Mouse (Mus musculus) C2C12 (cell line): Measurements from ENCODE around the gene Lactb. TPM values are rescaled to one million over a fixed set of nuclear protein-coding genes. Genes with fewer than 3 reads are reported as not detected.

Experiments used
- H3K27me3 ChIP-seq: one replicate; pipeline ENCODE4 v1.6.1; 2011; ENCODE audit not compliant: control insufficient read depth, insufficient read depth, insufficient read length
- H3K36me3 ChIP-seq: one replicate; pipeline ENCODE4 v1.6.1; 2011; ENCODE audit not compliant: control insufficient read depth, insufficient read depth
- H3K4me3 ChIP-seq: one replicate; pipeline ENCODE4 v1.5.1; 2011; ENCODE audit warnings: mild to moderate bottlenecking, control low read depth; ENCODE audit not compliant: poor library complexity, insufficient read depth, severe bottlenecking
- H3K79me2 ChIP-seq: one replicate; pipeline ENCODE4 v1.6.1; 2011; ENCODE audit not compliant: control insufficient read depth, insufficient read depth
- H3K79me3 ChIP-seq: one replicate; pipeline ENCODE4 v1.6.1; 2011; ENCODE audit warnings: low read depth, control low read depth
- H3ac ChIP-seq: one replicate; pipeline ENCODE3; 2011; ENCODE audit warnings: low read depth; ENCODE audit not compliant: control insufficient read depth, insufficient read length
- CEBPB ChIP-seq: IDR thresholded peaks from one replicate; pipeline ENCODE4 v1.6.1; 2011; ENCODE audit warnings: low read depth, mild to moderate bottlenecking, control low read depth, moderate library complexity
- CTCF ChIP-seq: IDR thresholded peaks from one replicate; pipeline ENCODE4 v1.5.1; 2011; ENCODE audit not compliant: control insufficient read depth, insufficient read depth, insufficient read length
- FOSL1 ChIP-seq: IDR thresholded peaks from one replicate; pipeline ENCODE4 v1.8.0; 2011; ENCODE audit warnings: mild to moderate bottlenecking, low read length; ENCODE audit not compliant: poor library complexity, insufficient read depth, severe bottlenecking
- MAX ChIP-seq: IDR thresholded peaks from one replicate; pipeline ENCODE4 v1.6.1; 2011; ENCODE audit warnings: mild to moderate bottlenecking, control low read depth
- MYOD1 ChIP-seq: IDR thresholded peaks from one replicate; pipeline ENCODE4 v1.6.1; 2011; ENCODE audit warnings: low read depth; ENCODE audit not compliant: control insufficient read depth, insufficient read length
- MYOG ChIP-seq: IDR thresholded peaks from one replicate; pipeline ENCODE4 v1.6.1; 2011; ENCODE audit not compliant: control insufficient read depth, insufficient read length; ENCODE audit errors: extremely low read depth
- USF1 ChIP-seq: IDR thresholded peaks from one replicate; pipeline ENCODE4 v1.6.1; 2011; ENCODE audit warnings: low read depth, mild to moderate bottlenecking, control low read depth, moderate library complexity
- polyA plus RNA-seq: library from polyadenylated mRNA; unstranded; fragments of >200 nt; fragmentation: generic; extraction: Trizol; gene quantifications from one replicate; pipeline ENCODE4 v1.2.1, GENCODE M21; 2012; ENCODE audit warnings: missing spikeins

Lactb gene
- polyA plus RNA-seq, 1 experiment = 7.5 TPM

GRCm38 (mm10) chr9:67001050-67001449 lies 25.8 kb upstream of the Lactb start:
- Histone ChIP-seq H3K79me2 (no peaks in the 10 kb centered on the region), H3ac (no peak overlapping the region), H3K79me3 (no peaks in the 10 kb centered on the region), H3K36me3 (no peaks in the 10 kb centered on the region), H3K4me3 (no peak overlapping the region), H3K27me3 (no peaks in the 10 kb centered on the region)
- TF ChIP-seq MYOG (no peak), CTCF (peak; percentile 86), USF1 (no peak)

GRCm38 (mm10) chr9:66999698-67000097 lies 24.4 kb upstream of the Lactb start:
- H3ac ChIP-seq = no peak overlapping the region
- H3K4me3 ChIP-seq = no peak overlapping the region
- TF ChIP-seq USF1 (no peak), MAX (no peak), CTCF (no peak), MYOD1 (no peak)
- H3K36me3 ChIP-seq = no peaks in the 10 kb centered on the region
- H3K79me3 ChIP-seq = no peaks in the 10 kb centered on the region
- H3K79me2 ChIP-seq = no peaks in the 10 kb centered on the region
- H3K27me3 ChIP-seq = no peaks in the 10 kb centered on the region

GRCm38 (mm10) chr9:66991750-66992410 lies 16.6 kb upstream of the Lactb start:
- no peaks in the 10 kb centered on the region for H3K36me3 ChIP-seq
- no peak overlapping the region for H3ac ChIP-seq
- H3K79me3 ChIP-seq = no peaks in the 10 kb centered on the region
- TF ChIP-seq FOSL1 (no peak), MAX (no peak), MYOG (no peak), USF1 (no peak), CEBPB (no peak)
- H3K79me2 ChIP-seq = no peaks in the 10 kb centered on the region
- H3K27me3 ChIP-seq = no peaks in the 10 kb centered on the region
- H3K4me3 ChIP-seq = no peak overlapping the region

- Histone ChIP-seq H3ac (no peak overlapping the region), H3K27me3 (no peaks in the 10 kb centered on the region), H3K36me3 (no peaks in the 10 kb centered on the region), H3K79me3 (no peaks in the 10 kb centered on the region), H3K79me2 (no peaks in the 10 kb centered on the region), H3K4me3 (no peak overlapping the region)
- TF ChIP-seq FOSL1 (no peak), CTCF (no peak), MAX (peak; percentile 37), CEBPB (no peak), MYOD1 (peak; percentile 8), USF1 (peak; percentile 19), MYOG (no peak)
Observed at GRCm38 (mm10) chr9:66991021-66991749, 15.9 kb upstream of the Lactb start.

GRCm38 (mm10) chr9:66990046-66990445 lies 14.8 kb upstream of the Lactb start:
- TF ChIP-seq MAX = no peak
- TF ChIP-seq FOSL1 = peak; percentile 15
- TF ChIP-seq MYOD1 = peak; percentile 58
- TF ChIP-seq USF1 = peak; percentile 93
- Histone ChIP-seq H3K36me3 (no peaks in the 10 kb centered on the region), H3K27me3 (no peaks in the 10 kb centered on the region), H3K79me2 (no peaks in the 10 kb centered on the region), H3ac (no peak overlapping the region), H3K4me3 (no peak overlapping the region), H3K79me3 (no peaks in the 10 kb centered on the region)

- H3K79me2 ChIP-seq = no peaks in the 10 kb centered on the region
Observed at GRCm38 (mm10) chr9:66989581-66989980, 14.3 kb upstream of the Lactb start.

More at GRCm38 (mm10) chr9:66989581-66989980, 14.3 kb upstream of the Lactb start:
- H3K27me3 ChIP-seq = no peaks in the 10 kb centered on the region
- no peaks in the 10 kb centered on the region for H3K79me3 ChIP-seq
- H3ac ChIP-seq = peak overlapping the region; percentile 24
- TF ChIP-seq MYOG (no peak), MYOD1 (no peak), CEBPB (no peak)
- H3K4me3 ChIP-seq = no peak overlapping the region
- no peaks in the 10 kb centered on the region for H3K36me3 ChIP-seq
